Mouse (Mus musculus): ENCODE measurements at regions not wholly inside any gene's neighbourhood (a gene's known extent, or its start where the extent isn't known, plus 50 kb on each side); places are given as distances from the start of the nearest gene placed in this dataset.

- no peaks in the 10 kb centered on the region for H3K9me3 ChIP-seq (replicated peaks; ENCODE audit: low read length)
- TF ChIP-seq CTCF (IDR thresholded peaks at IDR 0.05; ENCODE audit: low read depth), result no peak
- ATAC-seq (replicated peaks; ENCODE audit: low FRiP score, low read depth) (no peak), DNase-seq (ENCODE audit: low spot score) (peak; percentile 68)
- WGBS, result 33% methylated on average over 4 of the region's 4 CpGs
- H3K4me3 ChIP-seq (replicated peaks; ENCODE audit: low read depth, low read length), result no peak overlapping the region
- H3K9ac ChIP-seq (ENCODE audit: low read depth, low read length), result no peak overlapping the region
- H3K36me3 ChIP-seq (ENCODE audit: insufficient read depth, low read length), result no peaks in the 10 kb centered on the region
- no peaks in the 10 kb centered on the region for H3K4me1 ChIP-seq (replicated peaks; ENCODE audit: insufficient read depth, low read length)
- H3K27me3 ChIP-seq (ENCODE audit: insufficient read depth, low read length), result no peaks in the 10 kb centered on the region
- H3K27ac ChIP-seq, result no peak overlapping the region
- no peak overlapping the region for H3K4me2 ChIP-seq (ENCODE audit: low read length)
Observed at GRCm38 (mm10) chr4:93112885-93113284, 222.4 kb downstream of the Tusc1 start.

GRCm38 (mm10) chr4:93094092-93094491, 241.2 kb downstream of the Tusc1 start:
- 66% methylated on average over 1 of the region's 1 CpGs for WGBS
- ATAC-seq (replicated peaks; ENCODE audit: low FRiP score, low read depth) (no peak), DNase-seq (ENCODE audit: low spot score) (no peak)
- H3K36me3 ChIP-seq (ENCODE audit: insufficient read depth, low read length), result no peaks in the 10 kb centered on the region
- no peaks in the 10 kb centered on the region for H3K9me3 ChIP-seq (replicated peaks; ENCODE audit: low read length)
- H3K27me3 ChIP-seq (ENCODE audit: insufficient read depth, low read length), result no peaks in the 10 kb centered on the region
- H3K4me2 ChIP-seq (ENCODE audit: low read length), result no peak overlapping the region
- no peak overlapping the region for H3K4me3 ChIP-seq (replicated peaks; ENCODE audit: low read depth, low read length)
- TF ChIP-seq CTCF (IDR thresholded peaks at IDR 0.05; ENCODE audit: low read depth), result no peak
- H3K4me1 ChIP-seq (replicated peaks; ENCODE audit: insufficient read depth, low read length), result no peaks in the 10 kb centered on the region
- H3K27ac ChIP-seq, result no peak overlapping the region
- H3K9ac ChIP-seq (ENCODE audit: low read depth, low read length), result no peak overlapping the region

GRCm38 (mm10) chr4:93063531-93063930, 271.8 kb downstream of the Tusc1 start:
- Histone ChIP-seq H3K4me3 (replicated peaks; ENCODE audit: low read depth, low read length) (no peak overlapping the region), H3K4me2 (ENCODE audit: low read length) (no peak overlapping the region), H3K27ac (no peak overlapping the region), H3K27me3 (ENCODE audit: insufficient read depth, low read length) (no peaks in the 10 kb centered on the region), H3K4me1 (replicated peaks; ENCODE audit: insufficient read depth, low read length) (no peaks in the 10 kb centered on the region), H3K9me3 (replicated peaks; ENCODE audit: low read length) (no peaks in the 10 kb centered on the region), H3K9ac (ENCODE audit: low read depth, low read length) (no peak overlapping the region), H3K36me3 (ENCODE audit: insufficient read depth, low read length) (no peaks in the 10 kb centered on the region)
- TF ChIP-seq CTCF (IDR thresholded peaks at IDR 0.05; ENCODE audit: low read depth), result no peak
- 65% methylated on average over 2 of the region's 2 CpGs for whole genome bisulfite sequencing
- ATAC-seq (replicated peaks; ENCODE audit: low FRiP score, low read depth) (no peak), DNase-seq (ENCODE audit: low spot score) (no peak)
